Mouse (Mus musculus): ENCODE results near the gene Cyp2c68. TPM values are rescaled to one million over a fixed set of nuclear protein-coding genes. Genes with fewer than 3 reads are reported as not detected.
"Not testable (repeated sequence)": the region's sequence is repeated elsewhere in the genome, so short reads cannot be mapped to it uniquely, and the experiment has no call there.

Gene Cyp2c68
- polyA plus RNA-seq (2012; fragmentation: generic; extraction: Trizol), result not detected

- Histone ChIP-seq H3K27me3 (ENCODE audit: control insufficient read depth, insufficient read depth, insufficient read length) (no peaks in the 10 kb centered on the region), H3K4me2 (ENCODE audit: low read depth) (no peak within 1 kb of the TSS), H3K4me3 (no peak within 1 kb of the TSS), H3ac (ENCODE audit: control insufficient read depth, insufficient read length) (no peak within 1 kb of the TSS), H3K79me2 (ENCODE audit: control insufficient read depth, insufficient read depth) (no peaks in the 10 kb centered on the region), H3K36me3 (ENCODE audit: control insufficient read depth, insufficient read depth) (no peaks in the 10 kb centered on the region)
- TF ChIP-seq POLR2A (IDR thresholded peaks at IDR 0.05; ENCODE audit: insufficient read length, low read depth) (no peak), MAX (IDR thresholded peaks at IDR 0.05; ENCODE audit: low read depth) (no peak), REST (IDR thresholded peaks at IDR 0.05; ENCODE audit: insufficient read depth, insufficient read length) (no peak), SRF (IDR thresholded peaks at IDR 0.05; ENCODE audit: control insufficient read depth, insufficient read length, low read depth) (no peak), MYOD1 (IDR thresholded peaks at IDR 0.05; ENCODE audit: control insufficient read depth in 1 of 3, insufficient read length in 2 of 3, low read depth in 2 of 3) (no peak), TCF3 (IDR thresholded peaks at IDR 0.05; ENCODE audit: insufficient read length, low read depth) (no peak), TCF12 (IDR thresholded peaks at IDR 0.05; ENCODE audit: insufficient read depth, poor library complexity, severe bottlenecking) (no peak)
Observed at GRCm38 (mm10) chr19:39740920-39741319, at the start of gene Cyp2c68. Cyp2c68 (minus strand) TSS chr19:39741054.

- not testable (repeated sequence) for H3K4me2 ChIP-seq (ENCODE audit: low read depth); H3K36me3 ChIP-seq (ENCODE audit: control insufficient read depth, insufficient read depth); H3ac ChIP-seq (ENCODE audit: control insufficient read depth, insufficient read length); H3K4me3 ChIP-seq; H3K27me3 ChIP-seq (ENCODE audit: control insufficient read depth, insufficient read depth, insufficient read length); H3K79me2 ChIP-seq (ENCODE audit: control insufficient read depth, insufficient read depth)
Observed at GRCm38 (mm10) chr19:39785458-39785857, 44.6 kb upstream of the Cyp2c68 start.

- no peaks in the 10 kb centered on the region for H3K27me3 ChIP-seq (ENCODE audit: control insufficient read depth, insufficient read depth, insufficient read length)
- TF ChIP-seq MYOG (IDR thresholded peaks at IDR 0.05; ENCODE audit: control insufficient read depth in 1 of 3, insufficient read depth in 1 of 3, insufficient read length in 2 of 3, low read depth in 2 of 3), result no peak
- TF ChIP-seq E2F4 (IDR thresholded peaks at IDR 0.05; ENCODE audit: insufficient read depth), result no peak
- no peak for TF ChIP-seq CEBPB (IDR thresholded peaks at IDR 0.05; ENCODE audit: insufficient read depth, poor library complexity, severe bottlenecking)
- no peak for TF ChIP-seq MAX (IDR thresholded peaks at IDR 0.05; ENCODE audit: low read depth)
- TF ChIP-seq POLR2A (IDR thresholded peaks at IDR 0.05; ENCODE audit: insufficient read length, low read depth), result no peak
- no peak for TF ChIP-seq SRF (IDR thresholded peaks at IDR 0.05; ENCODE audit: control insufficient read depth, insufficient read length, low read depth)
- no peak for TF ChIP-seq POLR2AphosphoS2 (IDR thresholded peaks at IDR 0.05; ENCODE audit: insufficient read length, low read depth)
- no peak for TF ChIP-seq TCF12 (IDR thresholded peaks at IDR 0.05; ENCODE audit: insufficient read depth, poor library complexity, severe bottlenecking)
- TF ChIP-seq TCF3 (IDR thresholded peaks at IDR 0.05; ENCODE audit: insufficient read length, low read depth), result no peak
- no peak for TF ChIP-seq MYOD1 (IDR thresholded peaks at IDR 0.05; ENCODE audit: control insufficient read depth in 1 of 3, insufficient read length in 2 of 3, low read depth in 2 of 3)
- TF ChIP-seq REST (IDR thresholded peaks at IDR 0.05; ENCODE audit: insufficient read depth, insufficient read length), result no peak
- TF ChIP-seq USF1 (IDR thresholded peaks at IDR 0.05; ENCODE audit: low read depth), result no peak
- H3ac ChIP-seq (ENCODE audit: control insufficient read depth, insufficient read length), result no peak overlapping the region
- no peaks in the 10 kb centered on the region for H3K36me3 ChIP-seq (ENCODE audit: control insufficient read depth, insufficient read depth)
- no peak overlapping the region for H3K4me2 ChIP-seq (ENCODE audit: low read depth)
- no peaks in the 10 kb centered on the region for H3K79me2 ChIP-seq (ENCODE audit: control insufficient read depth, insufficient read depth)
- H3K4me3 ChIP-seq, result no peak overlapping the region
Observed at GRCm38 (mm10) chr19:39745357-39745756, 4.5 kb upstream of the Cyp2c68 start.

- H3ac ChIP-seq (ENCODE audit: control insufficient read depth, insufficient read length); H3K79me2 ChIP-seq (ENCODE audit: control insufficient read depth, insufficient read depth); H3K27me3 ChIP-seq (ENCODE audit: control insufficient read depth, insufficient read depth, insufficient read length); H3K4me3 ChIP-seq; H3K4me2 ChIP-seq (ENCODE audit: low read depth); H3K36me3 ChIP-seq (ENCODE audit: control insufficient read depth, insufficient read depth): not testable (repeated sequence)
Observed at GRCm38 (mm10) chr19:39744361-39744760, 3.5 kb upstream of the Cyp2c68 start.

- not testable (repeated sequence) for H3K4me2 ChIP-seq (ENCODE audit: low read depth); H3K4me3 ChIP-seq; H3K79me2 ChIP-seq (ENCODE audit: control insufficient read depth, insufficient read depth); H3K27me3 ChIP-seq (ENCODE audit: control insufficient read depth, insufficient read depth, insufficient read length); H3ac ChIP-seq (ENCODE audit: control insufficient read depth, insufficient read length); H3K36me3 ChIP-seq (ENCODE audit: control insufficient read depth, insufficient read depth)
Observed at GRCm38 (mm10) chr19:39711116-39711515, 29.7 kb downstream of the Cyp2c68 start.

- not testable (repeated sequence) for H3K4me3 ChIP-seq; H3ac ChIP-seq (ENCODE audit: control insufficient read depth, insufficient read length); H3K27me3 ChIP-seq (ENCODE audit: control insufficient read depth, insufficient read depth, insufficient read length)
Observed at GRCm38 (mm10) chr19:39665650-39666049, 75.2 kb downstream of the Cyp2c68 start.

DNA sequence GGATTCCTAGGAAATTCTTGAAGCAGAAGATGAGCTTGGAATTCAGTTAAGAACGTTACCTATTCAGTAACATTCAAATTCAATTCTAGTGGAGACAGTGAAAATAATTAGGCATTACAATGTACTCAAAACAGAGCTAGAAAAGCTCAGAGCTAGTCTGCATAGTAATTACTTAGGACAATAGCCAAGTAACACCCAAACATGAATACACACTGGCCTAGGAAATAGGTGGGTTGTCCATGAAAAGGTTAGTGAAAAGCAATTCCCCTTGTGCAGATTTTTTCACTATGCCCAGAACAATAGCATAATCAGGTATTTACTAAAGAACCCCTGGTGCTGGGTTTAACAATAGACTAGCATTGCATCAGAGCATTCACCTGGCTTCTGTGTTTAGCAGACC lies 88.5 kb downstream of the Cyp2c68 start:
- Histone ChIP-seq H3ac (ENCODE audit: control insufficient read depth, insufficient read length) (no peak overlapping the region), H3K4me2 (ENCODE audit: low read depth) (no peak overlapping the region), H3K79me2 (ENCODE audit: control insufficient read depth, insufficient read depth) (no peaks in the 10 kb centered on the region), H3K4me3 (no peak overlapping the region), H3K36me3 (ENCODE audit: control insufficient read depth, insufficient read depth) (no peaks in the 10 kb centered on the region), H3K27me3 (ENCODE audit: control insufficient read depth, insufficient read depth, insufficient read length) (no peaks in the 10 kb centered on the region)
- TF ChIP-seq MYOD1 (IDR thresholded peaks at IDR 0.05; ENCODE audit: control insufficient read depth in 1 of 3, insufficient read length in 2 of 3, low read depth in 2 of 3), result no peak
- TF ChIP-seq USF1 (IDR thresholded peaks at IDR 0.05; ENCODE audit: low read depth), result no peak
- TF ChIP-seq REST (IDR thresholded peaks at IDR 0.05; ENCODE audit: insufficient read depth, insufficient read length), result no peak
- TF ChIP-seq TCF3 (IDR thresholded peaks at IDR 0.05; ENCODE audit: insufficient read length, low read depth), result no peak
- TF ChIP-seq TCF12 (IDR thresholded peaks at IDR 0.05; ENCODE audit: insufficient read depth, poor library complexity, severe bottlenecking), result no peak
- no peak for TF ChIP-seq SRF (IDR thresholded peaks at IDR 0.05; ENCODE audit: control insufficient read depth, insufficient read length, low read depth)
- TF ChIP-seq MYOG (IDR thresholded peaks at IDR 0.05; ENCODE audit: control insufficient read depth in 1 of 3, insufficient read depth in 1 of 3, insufficient read length in 2 of 3, low read depth in 2 of 3), result no peak
- no peak for TF ChIP-seq CEBPB (IDR thresholded peaks at IDR 0.05; ENCODE audit: insufficient read depth, poor library complexity, severe bottlenecking)

More at GRCm38 (mm10) chr19:39665650-39666049, 75.2 kb downstream of the Cyp2c68 start:
- not testable (repeated sequence) for H3K79me2 ChIP-seq (ENCODE audit: control insufficient read depth, insufficient read depth); H3K4me2 ChIP-seq (ENCODE audit: low read depth); H3K36me3 ChIP-seq (ENCODE audit: control insufficient read depth, insufficient read depth)
